Mouse (Mus musculus): ENCODE measurements at regions not wholly inside any gene's neighbourhood (a gene's known extent, or its start where the extent isn't known, plus 50 kb on each side); places are given as distances from the start of the nearest gene placed in this dataset.

DNA sequence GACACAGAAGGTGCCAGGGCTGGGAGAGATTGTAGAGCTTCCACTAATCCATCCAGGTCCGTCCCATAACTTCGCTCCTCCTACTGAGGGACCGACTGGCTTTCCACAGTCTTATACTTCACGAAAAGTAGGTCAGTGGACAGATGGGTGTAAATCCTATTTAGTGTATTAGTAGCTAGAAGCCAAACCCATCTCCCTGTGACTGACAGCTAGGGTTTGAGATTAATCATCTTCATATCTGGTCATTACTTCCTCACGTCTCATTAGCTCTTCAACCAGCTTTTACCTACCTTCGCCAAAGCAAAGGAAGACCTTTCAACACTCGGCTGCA, 60.4 kb upstream of the Scaf11 start:
- DNase-seq = no peak

DNA sequence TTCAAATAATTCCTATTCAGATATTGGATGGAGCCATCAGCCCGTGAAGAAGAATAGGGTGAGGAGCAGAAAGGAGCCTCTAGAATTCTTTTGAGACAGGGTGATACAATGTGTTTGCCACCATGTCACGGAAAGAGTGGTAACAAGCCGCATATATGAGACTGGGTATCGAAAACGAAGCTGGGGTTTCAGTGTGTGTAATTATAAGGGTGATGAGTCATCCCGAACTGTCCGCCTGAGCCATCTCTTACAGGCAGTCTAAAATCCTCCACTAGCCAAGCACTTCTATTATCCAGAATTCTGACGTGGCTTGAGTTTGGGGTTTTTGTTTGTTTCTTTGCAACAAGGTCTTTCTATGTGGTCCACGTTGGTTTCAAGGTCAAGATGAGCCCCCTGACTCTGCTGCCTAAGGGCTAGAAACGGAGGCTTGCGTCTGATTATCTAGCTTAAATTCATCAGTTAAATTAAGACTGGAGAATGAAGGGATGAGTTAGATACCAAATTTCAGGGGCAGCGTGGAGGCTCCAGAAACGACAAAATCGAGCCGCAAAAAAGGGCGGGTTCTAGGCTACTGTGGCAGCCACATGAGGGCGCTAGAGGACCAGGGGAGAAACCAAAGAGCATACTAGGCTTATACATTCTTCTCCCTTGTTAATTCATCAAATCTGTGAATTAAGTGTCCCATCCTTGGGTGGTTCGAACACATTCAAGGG, 59.9 kb upstream of the Scaf11 start:
- DNase-seq = peak; percentile 17 to 23

DNA sequence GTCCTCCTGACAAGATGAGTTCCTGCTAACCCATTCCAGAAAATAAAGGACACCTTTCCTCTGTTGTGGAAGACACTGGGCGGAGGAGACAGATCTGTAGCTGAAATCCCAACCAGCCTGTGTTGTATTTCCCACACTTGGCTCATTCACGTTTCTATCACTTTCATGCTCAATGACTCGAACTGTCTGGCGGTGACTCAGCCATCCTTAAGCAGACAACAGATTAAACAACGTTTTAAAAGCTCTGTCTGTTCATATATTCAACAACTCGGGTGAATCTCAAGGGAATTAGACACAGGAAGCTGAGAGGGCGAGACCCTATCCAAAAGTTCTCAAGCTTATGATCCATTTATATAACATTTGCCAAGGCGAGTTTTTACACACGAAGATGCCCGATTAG, 57.5 kb upstream of the Scaf11 start:
- DNase-seq = no peak

DNA sequence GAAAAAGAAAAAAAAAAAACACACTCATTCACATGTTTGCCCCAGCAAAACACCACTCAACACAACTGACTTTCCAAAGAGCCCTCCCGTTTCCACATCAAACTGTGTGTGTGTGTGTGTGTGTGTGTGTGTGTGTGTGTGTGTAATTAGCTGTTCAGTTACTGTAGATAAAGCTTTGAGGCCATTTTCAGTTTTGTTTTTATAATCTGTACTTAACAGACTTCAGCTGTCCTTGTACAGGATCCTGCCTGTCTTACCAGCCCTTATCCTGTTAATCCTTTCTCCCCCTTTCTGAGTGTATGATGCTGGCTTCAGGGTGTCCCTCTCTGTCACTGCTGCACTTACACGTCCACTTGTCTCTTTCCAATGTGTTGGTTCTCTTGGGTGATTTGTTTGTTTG, 55.0 kb upstream of the Scaf11 start:
- no peak for DNase-seq

DNA sequence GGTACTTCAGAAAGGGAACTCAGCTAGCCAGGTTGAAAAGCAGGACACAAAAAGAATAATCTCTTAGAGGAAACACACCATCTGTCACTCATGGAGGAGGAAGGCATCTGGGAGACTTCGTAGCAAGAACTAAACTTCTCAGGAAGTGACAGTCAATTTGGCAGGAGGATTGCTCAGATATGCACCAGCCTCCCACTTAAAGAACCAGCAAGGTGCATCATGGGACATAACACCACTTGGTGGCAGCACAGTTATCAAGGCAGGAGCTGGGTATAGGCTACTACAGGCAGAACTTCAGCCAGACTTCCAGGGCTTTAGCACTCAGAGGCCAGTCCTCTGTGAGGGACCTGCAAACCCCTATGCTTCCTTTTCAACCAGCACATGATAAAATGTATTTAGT, 52.0 kb upstream of the Scaf11 start:
- no peak for DNase-seq

Data from layer of hippocampus, postnatal 36 days (tissue).